Mouse (Mus musculus): ENCODE results near the gene Coa4. TPM values are rescaled to one million over a fixed set of nuclear protein-coding genes. Genes with fewer than 3 reads are reported as not detected.

The Coa4 gene
- polyA plus RNA-seq, 1 experiment from 2014 or later: 15.5 TPM

GRCm38 (mm10) chr7:100534216-100534615 lies 2.7 kb upstream of the Coa4 start:
- no peak for ATAC-seq (replicated peaks; ENCODE audit: insufficient number of reproducible peaks, low FRiP score, low TSS enrichment, low read depth)
- H3K9ac ChIP-seq (replicated peaks; ENCODE audit: low read length): no peak overlapping the region
- H3K36me3 ChIP-seq (replicated peaks; ENCODE audit: control insufficient read depth, insufficient read depth, low read depth, low read length): no peaks in the 10 kb centered on the region
- DNase-seq (ENCODE audit: low spot score): no peak
- no peaks in the 10 kb centered on the region for H3K9me3 ChIP-seq (replicated peaks; ENCODE audit: control insufficient read depth, low read length)
- no peaks in the 10 kb centered on the region for H3K4me1 ChIP-seq (ENCODE audit: control insufficient read depth, insufficient read depth, low read length)
- no peaks in the 10 kb centered on the region for H3K27me3 ChIP-seq (ENCODE audit: control insufficient read depth, insufficient read depth, low read length)
- H3K27ac ChIP-seq (replicated peaks; ENCODE audit: low read depth, low read length): no peak overlapping the region
- H3K4me3 ChIP-seq (ENCODE audit: low read depth, low read length): no peak overlapping the region
- WGBS: 94% methylated on average over 3 of the region's 3 CpGs
- H3K4me2 ChIP-seq (ENCODE audit: low read depth, low read length): no peak overlapping the region

- no peaks in the 10 kb centered on the region for H3K9me3 ChIP-seq (replicated peaks; ENCODE audit: control insufficient read depth, low read length)
- H3K9ac ChIP-seq (replicated peaks; ENCODE audit: low read length): no peak overlapping the region
- H3K4me3 ChIP-seq (ENCODE audit: low read depth, low read length): peak overlapping the region; percentile 67; the same call in 1 of the 2 replicates
- ATAC-seq (replicated peaks; ENCODE audit: insufficient number of reproducible peaks, low FRiP score, low TSS enrichment, low read depth) (no peak), DNase-seq (ENCODE audit: low spot score) (no peak)
- no peak overlapping the region for H3K27ac ChIP-seq (replicated peaks; ENCODE audit: low read depth, low read length)
- H3K36me3 ChIP-seq (replicated peaks; ENCODE audit: control insufficient read depth, insufficient read depth, low read depth, low read length): no peaks in the 10 kb centered on the region; the same call in 1 of the 2 replicates
- WGBS: 85% methylated on average over 2 of the region's 2 CpGs
- H3K27me3 ChIP-seq (ENCODE audit: control insufficient read depth, insufficient read depth, low read length): no peaks in the 10 kb centered on the region
- no peak overlapping the region for H3K4me2 ChIP-seq (ENCODE audit: low read depth, low read length)
- H3K4me1 ChIP-seq (ENCODE audit: control insufficient read depth, insufficient read depth, low read length): no peaks in the 10 kb centered on the region
These were observed 1.0 kb upstream of the Coa4 start for GRCm38 (mm10) chr7:100535831-100536230.

- DNase-seq (ENCODE audit: low spot score) (no peak), ATAC-seq (replicated peaks; ENCODE audit: insufficient number of reproducible peaks, low FRiP score, low TSS enrichment, low read depth) (no peak)
- H3K4me3 ChIP-seq (ENCODE audit: low read depth, low read length): peak overlapping the region; percentile 67
- H3K9me3 ChIP-seq (replicated peaks; ENCODE audit: control insufficient read depth, low read length): no peaks in the 10 kb centered on the region
- H3K9ac ChIP-seq (replicated peaks; ENCODE audit: low read length): peak overlapping the region; percentile 73
- H3K4me2 ChIP-seq (ENCODE audit: low read depth, low read length): peak overlapping the region; percentile 49
- 35% methylated on average over 7 of the region's 7 CpGs for WGBS
- H3K27me3 ChIP-seq (ENCODE audit: control insufficient read depth, insufficient read depth, low read length): no peaks in the 10 kb centered on the region
- H3K4me1 ChIP-seq (ENCODE audit: control insufficient read depth, insufficient read depth, low read length): no peaks in the 10 kb centered on the region
- H3K27ac ChIP-seq (replicated peaks; ENCODE audit: low read depth, low read length): no peak overlapping the region
- H3K36me3 ChIP-seq (replicated peaks; ENCODE audit: control insufficient read depth, insufficient read depth, low read depth, low read length): no peaks in the 10 kb centered on the region; the same call in 1 of the 2 replicates
These were observed 640 bp downstream of the Coa4 start for GRCm38 (mm10) chr7:100537519-100537902.

- Histone ChIP-seq H3K9ac (replicated peaks; ENCODE audit: low read length) (no peak overlapping the region), H3K4me3 (ENCODE audit: low read depth, low read length) (no peak overlapping the region), H3K27me3 (ENCODE audit: control insufficient read depth, insufficient read depth, low read length) (no peaks in the 10 kb centered on the region), H3K36me3 (replicated peaks; ENCODE audit: control insufficient read depth, insufficient read depth, low read depth, low read length) (no peaks in the 10 kb centered on the region; the same call in 1 of the 2 replicates), H3K9me3 (replicated peaks; ENCODE audit: control insufficient read depth, low read length) (no peaks in the 10 kb centered on the region), H3K27ac (replicated peaks; ENCODE audit: low read depth, low read length) (no peak overlapping the region), H3K4me2 (ENCODE audit: low read depth, low read length) (no peak overlapping the region), H3K4me1 (ENCODE audit: control insufficient read depth, insufficient read depth, low read length) (no peaks in the 10 kb centered on the region)
- WGBS: 95% methylated on average over 9 of the region's 9 CpGs
- ATAC-seq (replicated peaks; ENCODE audit: insufficient number of reproducible peaks, low FRiP score, low TSS enrichment, low read depth): no peak
- no peak for DNase-seq (ENCODE audit: low spot score)
These were observed 2.6 kb downstream of the Coa4 start for GRCm38 (mm10) chr7:100539516-100539915.

GRCm38 (mm10) chr7:100544437-100544836 lies 7.6 kb downstream of the Coa4 start:
- Histone ChIP-seq H3K4me3 (ENCODE audit: low read depth, low read length) (no peak overlapping the region), H3K4me1 (ENCODE audit: control insufficient read depth, insufficient read depth, low read length) (no peaks in the 10 kb centered on the region), H3K27ac (replicated peaks; ENCODE audit: low read depth, low read length) (no peak overlapping the region), H3K27me3 (ENCODE audit: control insufficient read depth, insufficient read depth, low read length) (no peaks in the 10 kb centered on the region), H3K9ac (replicated peaks; ENCODE audit: low read length) (no peak overlapping the region), H3K4me2 (ENCODE audit: low read depth, low read length) (no peak overlapping the region), H3K36me3 (replicated peaks; ENCODE audit: control insufficient read depth, insufficient read depth, low read depth, low read length) (no peaks in the 10 kb centered on the region; the same call in 1 of the 2 replicates), H3K9me3 (replicated peaks; ENCODE audit: control insufficient read depth, low read length) (no peaks in the 10 kb centered on the region)
- no peak for DNase-seq (ENCODE audit: low spot score)
- ATAC-seq (replicated peaks; ENCODE audit: insufficient number of reproducible peaks, low FRiP score, low TSS enrichment, low read depth): no peak
- WGBS: 59% methylated on average over 1 of the region's 1 CpGs

- no peak for ATAC-seq (replicated peaks; ENCODE audit: insufficient number of reproducible peaks, low FRiP score, low TSS enrichment, low read depth)
- 87% methylated on average over 4 of the region's 4 CpGs for WGBS
These were observed 10.8 kb downstream of the Coa4 start for GRCm38 (mm10) chr7:100547631-100548030.

GRCm38 (mm10) chr7:100549796-100550195 lies 12.9 kb downstream of the Coa4 start:
- H3K27me3 ChIP-seq (ENCODE audit: control insufficient read depth, insufficient read depth, low read length): no peaks in the 10 kb centered on the region
- DNase-seq (ENCODE audit: low spot score) (no peak), ATAC-seq (replicated peaks; ENCODE audit: insufficient number of reproducible peaks, low FRiP score, low TSS enrichment, low read depth) (no peak)
- H3K36me3 ChIP-seq (replicated peaks; ENCODE audit: control insufficient read depth, insufficient read depth, low read depth, low read length): no peaks in the 10 kb centered on the region
- 87% methylated on average over 3 of the region's 3 CpGs for WGBS
- H3K4me2 ChIP-seq (ENCODE audit: low read depth, low read length): no peak overlapping the region
- H3K9ac ChIP-seq (replicated peaks; ENCODE audit: low read length): no peak overlapping the region
- no peak overlapping the region for H3K4me3 ChIP-seq (ENCODE audit: low read depth, low read length)
- H3K27ac ChIP-seq (replicated peaks; ENCODE audit: low read depth, low read length): no peak overlapping the region
- no peaks in the 10 kb centered on the region for H3K9me3 ChIP-seq (replicated peaks; ENCODE audit: control insufficient read depth, low read length)
- H3K4me1 ChIP-seq (ENCODE audit: control insufficient read depth, insufficient read depth, low read length): no peaks in the 10 kb centered on the region

More at GRCm38 (mm10) chr7:100547631-100548030, 10.8 kb downstream of the Coa4 start:
- Histone ChIP-seq H3K27me3 (ENCODE audit: control insufficient read depth, insufficient read depth, low read length) (no peaks in the 10 kb centered on the region), H3K27ac (replicated peaks; ENCODE audit: low read depth, low read length) (no peak overlapping the region), H3K4me3 (ENCODE audit: low read depth, low read length) (no peak overlapping the region), H3K36me3 (replicated peaks; ENCODE audit: control insufficient read depth, insufficient read depth, low read depth, low read length) (no peaks in the 10 kb centered on the region), H3K9ac (replicated peaks; ENCODE audit: low read length) (no peak overlapping the region), H3K4me1 (ENCODE audit: control insufficient read depth, insufficient read depth, low read length) (no peaks in the 10 kb centered on the region), H3K4me2 (ENCODE audit: low read depth, low read length) (no peak overlapping the region), H3K9me3 (replicated peaks; ENCODE audit: control insufficient read depth, low read length) (no peaks in the 10 kb centered on the region)
- no peak for DNase-seq (ENCODE audit: low spot score)

GRCm38 (mm10) chr7:100550338-100551007 lies 13.6 kb downstream of the Coa4 start:
- H3K36me3 ChIP-seq (replicated peaks; ENCODE audit: control insufficient read depth, insufficient read depth, low read depth, low read length): no peaks in the 10 kb centered on the region
- no peak overlapping the region for H3K9ac ChIP-seq (replicated peaks; ENCODE audit: low read length)
- 64% methylated on average over 5 of the region's 5 CpGs for WGBS
- H3K4me1 ChIP-seq (ENCODE audit: control insufficient read depth, insufficient read depth, low read length): no peaks in the 10 kb centered on the region
- H3K4me2 ChIP-seq (ENCODE audit: low read depth, low read length): no peak overlapping the region
- no peak overlapping the region for H3K27ac ChIP-seq (replicated peaks; ENCODE audit: low read depth, low read length)
- H3K4me3 ChIP-seq (ENCODE audit: low read depth, low read length): no peak overlapping the region
- DNase-seq (ENCODE audit: low spot score) (no peak), ATAC-seq (replicated peaks; ENCODE audit: insufficient number of reproducible peaks, low FRiP score, low TSS enrichment, low read depth) (no peak)
- no peaks in the 10 kb centered on the region for H3K9me3 ChIP-seq (replicated peaks; ENCODE audit: control insufficient read depth, low read length)
- H3K27me3 ChIP-seq (ENCODE audit: control insufficient read depth, insufficient read depth, low read length): no peaks in the 10 kb centered on the region
